Mouse (Mus musculus) kidney, postnatal 36 days (tissue): ENCODE data around the gene Ovol2.
A peak's percentile ranks its signal among the peaks of the same experiment; 100 is the strongest.

Experiments used
- DNase-seq, 2 experiments: peaks; one replicate each; pipeline ENCODE4 v3.0.0; 2021 to 2022; ENCODE audit warnings: mixed read lengths in 2 of 2

Gene Ovol2

DNA sequence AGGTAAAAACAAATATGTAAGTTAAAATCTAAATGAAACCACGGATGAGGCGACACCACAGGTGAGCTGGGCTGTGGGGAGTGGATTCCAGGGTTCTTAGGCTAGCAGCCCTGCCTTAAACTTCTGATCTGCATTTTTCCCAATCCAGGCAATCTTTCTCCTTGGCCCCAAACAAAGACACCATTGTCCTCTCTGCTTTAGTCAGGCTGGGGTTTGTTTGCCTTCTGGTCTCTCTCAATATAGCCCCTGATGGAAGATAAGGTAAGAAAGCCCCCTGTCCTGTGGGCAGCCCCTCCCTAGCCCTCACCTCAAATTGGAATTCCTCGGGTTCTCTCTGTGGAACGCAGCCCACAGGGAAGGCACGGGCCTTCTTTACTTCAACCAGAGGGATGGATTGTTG lies 21.7 kb downstream of the Ovol2 start:
- no peak for DNase-seq

DNA sequence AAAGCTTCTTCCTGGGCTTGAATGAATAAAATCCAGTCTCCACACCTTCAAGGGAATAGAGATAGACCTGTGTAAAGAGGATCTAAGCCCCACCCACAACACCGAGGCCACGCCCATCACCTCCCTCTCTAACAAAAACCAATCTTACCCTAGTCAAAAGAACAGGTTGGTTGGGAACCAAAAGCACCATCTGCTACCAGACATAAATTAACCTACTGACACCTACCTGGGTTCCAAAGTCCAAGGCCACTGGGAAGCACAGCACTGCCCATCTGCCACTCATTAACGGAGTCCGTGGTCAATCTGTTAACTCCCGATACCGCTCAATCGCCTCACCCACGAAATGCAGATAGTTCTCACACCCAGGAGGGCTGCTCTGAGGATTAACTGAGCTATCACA lies 23.4 kb downstream of the Ovol2 start:
- DNase-seq: peak; percentile 84 to 87

DNA sequence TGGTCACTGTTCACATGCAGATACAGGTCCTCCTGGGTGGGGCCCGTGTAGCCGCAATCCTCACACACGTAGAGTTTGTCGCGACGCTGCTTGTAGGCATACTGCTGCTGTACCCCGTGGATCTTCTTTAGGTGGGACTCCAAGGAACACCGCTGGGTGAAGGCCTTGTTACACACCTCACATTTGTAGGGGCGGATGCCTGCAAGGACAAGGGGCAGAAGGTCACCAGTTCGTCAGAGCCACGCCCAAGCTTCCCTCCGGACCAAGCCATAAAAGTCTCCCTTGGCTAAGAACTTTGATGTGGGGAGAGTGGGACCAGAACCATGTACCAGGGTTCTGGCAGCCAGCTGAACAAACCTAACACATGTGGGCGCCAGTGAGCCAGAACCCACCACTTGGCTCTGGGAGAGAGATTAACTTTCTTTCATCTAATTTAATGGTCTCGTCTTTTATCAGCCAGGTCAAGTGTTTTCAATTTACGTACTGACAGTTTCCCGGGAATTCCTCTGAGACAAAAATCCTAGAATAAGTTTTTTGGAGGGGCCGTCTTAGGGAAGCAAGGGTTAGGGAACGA lies 26.1 kb downstream of the Ovol2 start:
- DNase-seq: peak in 1 of 2 experiments; percentile 56

DNA sequence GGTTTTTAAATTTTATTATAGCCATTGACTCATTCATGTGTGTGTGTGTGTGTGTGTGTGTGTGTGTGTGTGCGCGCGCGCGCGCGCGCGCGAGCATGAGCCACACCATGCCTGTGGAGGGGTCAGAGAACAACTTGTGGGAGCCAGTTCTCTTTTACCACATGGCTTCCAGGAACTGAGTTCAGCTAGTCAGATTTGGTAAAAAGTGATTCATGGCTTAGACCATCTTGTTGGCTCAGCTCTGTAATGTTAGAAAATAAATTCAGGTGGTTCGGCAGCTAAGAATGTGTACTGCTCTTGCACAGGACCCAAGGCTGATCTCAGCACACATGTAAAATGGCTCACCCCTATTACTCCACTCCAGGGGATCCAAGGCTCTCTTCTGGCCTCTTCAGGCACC lies 30.8 kb downstream of the Ovol2 start:
- no peak for DNase-seq

DNA sequence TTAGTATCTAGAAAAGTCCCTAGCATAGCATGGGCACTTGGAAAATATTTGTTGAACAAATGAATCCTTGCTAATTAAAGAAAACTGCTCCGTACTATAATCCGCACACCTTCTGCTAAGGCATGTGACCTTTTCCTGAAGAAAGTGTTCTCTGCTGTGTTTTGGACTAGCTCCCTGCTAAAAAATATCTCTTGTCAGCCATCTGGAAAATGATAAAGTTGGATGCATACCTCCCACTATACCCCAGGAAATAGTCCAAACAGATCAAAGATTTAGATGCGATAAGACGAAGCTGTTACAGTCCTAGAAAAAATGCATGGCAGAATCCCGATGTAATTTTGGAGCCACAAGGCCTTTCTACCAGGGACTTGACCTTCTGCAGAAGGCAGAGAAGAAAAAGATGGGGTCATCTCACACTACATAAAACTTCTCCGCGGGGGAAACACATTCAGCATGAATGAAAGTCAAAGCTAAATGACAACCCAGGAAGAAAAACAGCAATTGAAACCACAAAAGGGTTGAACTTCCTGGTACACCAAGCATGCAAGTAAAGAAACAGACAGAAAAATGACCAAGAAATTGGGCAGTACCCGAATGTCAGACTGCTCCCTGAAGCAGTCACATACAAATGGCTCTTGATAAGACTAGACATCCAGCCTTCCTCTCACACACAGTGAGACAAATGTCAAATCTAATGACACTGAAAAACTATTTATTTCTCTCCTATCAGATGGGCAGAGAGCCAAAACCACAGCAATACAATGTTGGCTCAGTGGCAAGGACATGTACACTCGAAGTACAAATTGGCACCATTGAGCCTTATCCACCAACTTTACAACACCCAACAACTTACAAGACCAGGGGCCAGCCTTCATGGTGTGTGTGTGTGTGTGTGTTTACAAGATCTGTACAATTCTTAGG lies 31.9 kb downstream of the Ovol2 start:
- DNase-seq: peak in 1 of 2 experiments; percentile 11

DNA sequence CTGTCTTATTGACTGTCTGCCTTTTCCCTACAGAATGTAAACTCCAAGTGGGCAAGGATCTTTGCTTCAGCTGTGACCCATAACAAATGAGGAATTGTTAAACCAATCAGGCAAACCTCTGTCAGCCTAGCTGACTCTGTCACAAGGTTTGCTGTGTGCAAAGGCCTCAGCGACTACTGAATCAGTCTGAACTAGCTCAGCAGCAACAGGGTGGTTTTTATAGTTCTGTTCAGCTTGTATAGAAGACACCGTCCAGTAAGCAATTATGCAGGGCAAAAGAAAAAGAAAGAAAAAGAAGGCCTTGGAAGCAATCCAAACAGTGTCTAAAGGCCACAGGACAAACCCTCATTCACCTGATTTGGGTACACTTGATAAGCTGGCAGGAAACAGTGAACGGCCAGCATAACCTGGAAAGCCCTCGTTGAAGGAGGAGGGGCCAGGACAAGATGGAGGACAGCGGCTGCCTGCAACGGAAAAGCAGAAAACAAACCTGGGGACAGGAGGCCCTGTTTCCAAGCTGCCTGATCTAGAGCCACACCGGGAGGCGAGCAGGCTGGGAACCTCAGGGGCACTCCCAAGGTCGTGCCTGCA lies 36.7 kb downstream of the Ovol2 start:
- DNase-seq: peak in 1 of 2 experiments; percentile 19

DNA sequence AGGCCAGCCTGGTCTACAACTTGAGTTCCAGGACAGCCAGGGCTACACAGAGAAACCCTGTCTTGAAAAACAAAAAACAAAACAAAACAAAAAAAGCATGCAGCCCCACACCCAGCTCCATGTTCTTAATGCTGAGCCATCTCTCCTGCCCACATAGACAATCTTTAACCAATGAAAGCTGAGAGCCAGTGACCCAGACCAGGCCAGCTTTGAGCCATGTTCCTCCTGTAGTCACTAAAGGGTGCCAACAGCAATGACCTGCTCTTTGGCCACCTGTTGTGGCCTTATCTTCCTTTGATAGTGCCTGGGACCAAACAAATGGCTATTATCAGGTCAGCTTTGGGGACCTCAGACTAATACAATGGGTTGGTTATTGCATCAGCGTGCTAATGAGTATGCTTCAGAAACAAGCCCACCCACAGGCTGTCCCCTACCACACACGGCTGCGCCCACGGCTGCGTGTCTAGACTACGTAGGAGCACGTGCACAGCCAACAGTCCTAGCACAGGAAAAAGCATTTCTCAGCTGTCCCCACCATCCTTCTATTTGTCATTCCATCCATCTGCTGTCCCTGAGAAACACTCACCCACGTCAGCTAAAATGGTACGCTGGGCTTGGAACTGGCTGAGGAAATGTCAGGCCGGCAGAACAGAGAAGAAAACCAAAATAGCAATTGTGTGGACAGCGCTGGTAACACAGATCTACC lies 40.2 kb downstream of the Ovol2 start:
- peak; percentile 30 to 36 for DNase-seq

DNA sequence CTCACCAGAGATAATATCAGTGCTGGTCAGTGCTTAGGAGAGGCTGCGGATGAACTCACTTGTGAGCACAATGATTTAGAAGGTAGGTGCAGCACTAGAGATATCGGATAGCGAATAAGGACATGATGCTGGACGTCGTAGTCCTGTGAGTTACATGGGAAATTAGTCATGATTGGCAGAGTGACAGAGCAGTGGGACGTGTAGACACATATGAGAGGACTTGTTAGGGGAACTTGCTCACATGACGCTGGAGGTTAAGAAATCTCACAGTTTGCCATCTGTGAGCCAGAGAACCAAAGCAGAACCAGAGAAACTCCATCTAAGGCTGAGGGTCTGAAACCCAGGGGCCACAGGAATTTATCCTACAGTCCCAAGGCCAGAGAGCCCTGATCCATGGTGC lies 41.6 kb downstream of the Ovol2 start:
- DNase-seq: no peak

DNA sequence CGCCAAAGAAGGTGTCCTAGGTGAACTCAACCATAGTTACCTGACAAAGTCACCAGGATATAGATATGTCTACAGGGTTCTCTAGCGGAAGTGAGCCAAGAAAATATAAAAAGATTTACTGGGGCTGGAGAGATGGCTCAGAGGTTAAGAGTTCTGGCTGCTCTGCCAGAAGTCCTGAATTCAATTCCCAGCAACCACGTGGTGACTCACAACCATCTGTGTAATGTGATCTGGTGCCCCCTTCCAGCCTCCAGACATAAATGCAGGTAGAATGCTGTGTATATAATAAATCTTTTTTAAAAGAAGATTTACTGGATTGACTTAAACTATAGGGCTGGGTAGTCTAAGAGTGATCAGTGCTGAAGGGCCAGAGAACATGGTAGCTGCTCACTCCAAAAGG lies 50.5 kb downstream of the Ovol2 start:
- no peak for DNase-seq

DNA sequence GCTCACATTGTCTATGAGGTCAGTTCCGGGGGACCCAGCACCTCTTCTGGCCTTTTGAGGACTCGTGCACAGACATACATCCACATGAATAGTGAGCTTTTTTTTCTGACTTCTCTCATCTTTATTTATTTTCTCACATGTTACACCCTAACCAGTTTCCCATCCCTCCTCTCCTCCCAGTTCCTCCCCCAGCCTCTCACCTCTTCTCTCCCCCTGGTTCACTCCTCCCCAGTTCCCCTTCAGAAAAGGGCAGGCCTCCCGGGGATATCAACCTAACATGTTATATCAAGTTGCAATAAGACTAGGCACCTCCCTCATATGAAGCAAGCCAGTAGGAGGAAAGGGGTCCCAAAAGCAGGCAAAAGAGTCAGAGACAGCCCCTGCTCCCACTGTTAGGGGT lies 51.4 kb downstream of the Ovol2 start:
- DNase-seq: no peak

DNA sequence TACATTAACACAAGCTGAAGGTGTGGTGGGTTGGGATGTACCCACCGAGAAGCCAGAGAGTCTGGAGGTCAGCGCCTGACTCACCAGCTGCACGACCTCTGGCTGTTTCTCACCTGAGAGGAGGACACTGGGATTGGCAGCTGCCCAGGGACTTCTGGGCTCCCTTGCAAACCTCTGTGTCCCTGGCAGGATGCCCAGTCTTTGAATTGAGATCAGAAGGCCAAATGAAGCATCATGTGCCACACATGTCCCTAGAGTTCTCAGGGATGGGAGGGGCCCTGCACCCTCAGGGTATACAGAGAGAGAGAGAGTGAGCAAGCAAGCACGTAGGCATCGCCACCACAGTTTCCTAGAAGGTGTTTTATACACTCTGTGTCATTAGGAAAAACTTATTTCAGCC lies 52.2 kb downstream of the Ovol2 start:
- peak; percentile 94 to 95 for DNase-seq

DNA sequence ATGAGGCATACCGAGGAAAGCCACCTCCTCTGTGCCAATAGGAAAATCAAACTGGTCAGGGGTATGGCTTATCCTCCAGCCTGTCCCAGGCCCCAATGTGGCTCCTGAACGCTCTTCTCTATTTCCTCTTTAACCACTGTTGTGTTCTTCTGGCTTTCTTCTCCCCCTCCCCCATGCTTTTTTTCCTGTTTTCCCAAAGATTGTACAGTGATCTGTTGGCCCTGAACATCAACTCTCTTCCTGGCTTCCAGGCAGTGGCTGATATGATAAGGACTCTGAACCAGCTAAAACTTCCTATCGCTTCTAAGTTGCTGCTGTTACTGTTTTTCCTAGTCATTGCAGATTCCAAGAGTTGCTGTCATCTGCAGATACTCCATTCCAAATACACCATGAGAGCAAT lies 55.1 kb downstream of the Ovol2 start:
- DNase-seq: no peak

DNA sequence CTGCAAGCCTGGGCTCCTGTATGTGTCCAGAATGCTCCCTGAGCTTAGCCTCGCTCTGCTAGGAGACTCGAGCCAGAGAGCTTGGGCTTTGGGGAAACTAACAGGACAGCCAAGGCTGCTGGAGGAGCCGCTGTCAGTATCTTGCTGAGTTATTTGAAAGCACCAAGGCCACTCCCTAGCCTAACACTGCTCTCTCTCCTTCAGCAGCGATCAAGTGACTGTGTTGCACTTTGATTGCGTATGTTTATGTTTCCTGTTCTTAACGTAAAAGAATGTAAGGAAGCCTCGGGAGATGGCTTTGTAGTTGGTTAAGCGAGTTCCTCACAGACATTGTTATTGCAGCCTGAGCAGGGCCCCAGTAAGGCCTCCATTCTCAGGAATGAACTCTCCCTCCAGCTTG lies 57.2 kb downstream of the Ovol2 start:
- DNase-seq: no peak

DNA sequence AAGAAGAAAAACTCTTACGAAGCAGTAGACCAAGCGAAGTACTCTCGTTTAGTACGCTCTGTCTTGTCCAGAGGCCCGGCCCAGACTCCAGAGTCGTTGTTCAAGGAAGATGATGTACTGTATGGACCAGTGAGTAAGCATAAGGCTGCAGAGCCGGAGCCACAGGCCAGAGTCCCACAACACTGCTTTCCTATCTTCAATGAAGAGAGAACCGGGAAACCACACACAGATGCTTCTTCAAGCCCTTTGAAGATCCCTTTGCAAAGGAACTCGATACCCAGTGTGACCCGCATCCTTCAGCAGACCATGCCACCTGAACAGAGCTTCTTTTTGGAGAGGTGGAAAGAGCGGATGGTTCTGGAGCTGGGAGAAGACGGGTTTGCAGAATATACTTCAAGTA lies 59.9 kb downstream of the Ovol2 start:
- no peak for DNase-seq

DNA sequence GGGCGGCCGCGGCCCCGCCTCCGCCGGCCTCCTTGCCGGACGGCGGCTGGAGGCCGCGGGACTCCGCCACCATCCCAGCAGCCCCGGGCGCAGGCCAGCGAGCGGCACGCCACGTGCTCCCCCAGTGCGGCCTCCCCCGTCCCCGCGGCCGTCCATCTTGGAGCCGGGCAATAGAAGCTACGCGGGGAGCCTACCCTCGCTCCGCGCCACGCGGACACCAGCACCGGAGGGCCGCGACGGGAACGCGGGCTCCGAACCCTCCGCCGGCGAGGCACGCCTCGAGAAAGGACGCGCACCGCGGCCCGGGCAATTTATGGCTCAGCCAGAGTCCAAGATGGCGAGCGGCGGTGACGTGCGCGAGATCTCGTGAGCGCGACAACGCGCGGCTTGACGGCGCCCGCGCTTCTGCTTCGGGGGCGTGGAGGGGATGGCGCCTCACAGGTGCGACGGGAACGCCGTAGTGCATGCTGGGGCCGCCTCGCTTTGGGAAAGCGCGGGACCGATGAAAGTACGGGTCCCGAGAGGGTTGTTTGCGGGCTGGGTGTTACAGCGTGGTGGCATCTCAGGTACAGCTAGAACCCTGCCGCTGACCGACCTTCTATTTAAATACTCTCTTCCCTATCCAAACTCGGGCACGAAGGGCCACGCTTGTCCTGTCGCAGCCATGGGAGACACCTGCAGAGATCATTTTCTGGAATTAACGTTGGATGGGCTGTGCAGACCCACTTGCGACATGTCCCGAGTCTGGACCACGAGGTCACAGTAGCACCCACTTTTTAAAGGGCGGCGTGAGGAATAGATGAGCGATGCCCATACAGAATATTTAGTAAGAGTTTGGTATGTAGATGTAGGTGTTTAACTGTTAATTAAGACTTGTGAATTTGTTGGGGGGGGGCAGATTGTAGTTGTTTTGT lies 61.2 kb downstream of the Ovol2 start, which contains the start of the genes Mgme1 and Snx5:
Gene Mgme1, plus strand, starts transcription at position 157 of the 914 bp plus-strand sequence.
Gene Snx5, minus strand, starts transcription at position 400 of the 914 bp plus-strand sequence.
- peak; percentile 93 to 95 for DNase-seq

DNA sequence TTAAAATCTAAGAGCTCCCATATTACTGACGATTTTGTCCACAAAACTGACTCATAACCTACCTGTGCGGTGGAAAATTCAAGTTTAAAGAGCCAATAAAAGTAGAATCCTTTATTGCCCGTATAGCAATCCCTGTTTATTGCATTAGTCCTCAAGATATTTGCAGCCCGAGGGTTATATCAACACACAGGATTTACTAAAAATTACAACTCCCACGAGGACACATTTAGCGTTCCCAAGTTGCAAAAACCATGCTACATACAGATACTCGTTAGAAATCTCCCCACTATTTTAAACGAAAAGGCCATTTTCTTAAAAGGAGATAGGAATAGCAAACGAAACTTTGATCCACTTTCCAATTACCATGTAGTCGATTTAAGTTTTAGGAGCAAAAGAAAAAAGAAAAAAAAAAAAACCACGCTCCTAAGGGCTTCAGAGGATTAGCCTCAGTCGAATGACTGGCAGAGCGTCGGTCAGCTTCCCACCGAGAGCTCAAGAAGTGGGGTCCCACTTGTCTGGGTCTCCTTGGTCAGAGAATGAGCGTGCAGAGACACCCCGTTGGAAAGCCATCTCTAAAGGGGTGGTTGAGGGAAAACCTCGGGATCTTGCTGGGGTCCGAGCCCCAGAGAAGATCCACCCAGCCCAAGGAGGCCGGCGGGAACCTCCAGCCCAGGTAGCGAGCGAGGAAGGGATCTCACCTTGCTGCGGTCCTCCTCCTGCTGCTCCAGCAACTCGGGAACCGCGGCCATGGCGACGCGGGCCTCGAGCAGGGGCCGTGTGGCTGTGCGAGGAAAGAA lies 62.1 kb downstream of the Ovol2 start:
- no peak for DNase-seq

DNA sequence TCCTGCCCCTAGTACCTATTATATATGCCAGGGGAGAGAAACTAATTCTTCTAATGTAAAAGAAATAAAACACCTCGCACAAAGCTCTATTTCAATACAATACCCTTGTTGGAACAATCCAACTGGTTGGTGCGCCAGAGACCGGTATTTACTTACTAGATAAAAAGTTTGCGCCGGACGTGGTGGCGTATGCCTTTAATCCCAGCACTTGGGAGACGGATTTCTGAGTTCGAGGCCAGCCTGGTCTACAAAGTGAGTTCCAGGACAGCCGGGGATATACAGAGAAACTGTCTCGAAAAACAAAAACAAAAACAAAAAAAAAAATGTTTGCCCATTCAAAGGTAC lies 62.7 kb downstream of the Ovol2 start:
- DNase-seq: peak in 1 of 2 experiments; percentile 27

DNA sequence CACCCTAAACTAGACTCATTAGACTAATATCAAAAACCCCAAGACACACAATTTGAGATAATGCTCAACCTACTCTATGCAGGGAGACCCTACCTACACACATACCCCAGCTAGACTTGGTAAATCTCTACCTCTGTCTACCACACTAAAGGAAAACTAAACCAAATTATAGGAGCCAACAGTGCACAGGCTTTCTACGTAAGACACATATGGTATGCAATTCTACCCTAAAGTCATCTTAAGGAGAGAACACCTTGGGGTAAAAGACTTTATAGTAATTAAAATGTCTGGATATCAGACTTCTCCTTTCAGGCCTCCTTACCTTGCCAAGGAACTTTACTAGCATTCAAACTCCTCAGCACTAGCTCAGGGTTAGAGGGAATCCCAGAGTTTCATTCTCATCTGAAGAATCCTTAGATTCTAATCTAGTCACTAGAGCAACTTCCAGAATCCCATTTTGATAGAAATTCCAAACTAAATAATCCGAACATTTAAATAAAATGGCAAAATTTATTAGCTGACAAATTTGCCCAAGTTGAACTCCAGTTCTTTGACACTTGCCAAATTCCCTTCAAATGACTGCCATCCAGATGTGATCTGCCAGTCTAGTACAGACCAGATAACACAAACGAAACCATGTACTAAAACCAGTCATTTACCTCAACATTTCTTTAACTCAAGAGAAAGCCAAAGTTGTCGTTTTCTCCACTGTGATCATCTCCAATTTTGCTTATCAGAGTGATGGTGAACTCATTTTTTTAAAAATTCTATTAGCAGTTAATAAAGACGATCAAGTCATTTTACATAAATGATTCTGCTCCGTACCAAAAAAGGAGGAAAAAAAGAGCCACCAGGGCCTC lies 63.3 kb downstream of the Ovol2 start:
- DNase-seq: no peak

DNA sequence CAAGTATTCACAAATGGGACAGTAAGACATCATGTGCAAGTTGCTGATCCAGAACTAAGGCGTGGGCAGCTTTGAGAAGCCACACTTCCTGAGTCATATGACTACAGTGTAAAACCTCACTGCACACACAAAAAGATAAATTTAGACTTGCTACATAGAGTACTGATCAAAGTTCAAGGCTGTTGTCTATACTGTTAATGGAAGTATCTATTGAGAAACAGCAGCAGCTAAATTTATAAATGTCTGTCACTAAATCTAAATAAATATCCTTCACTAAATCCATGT lies 64.3 kb downstream of the Ovol2 start:
- DNase-seq: peak; percentile 49 to 65

DNA sequence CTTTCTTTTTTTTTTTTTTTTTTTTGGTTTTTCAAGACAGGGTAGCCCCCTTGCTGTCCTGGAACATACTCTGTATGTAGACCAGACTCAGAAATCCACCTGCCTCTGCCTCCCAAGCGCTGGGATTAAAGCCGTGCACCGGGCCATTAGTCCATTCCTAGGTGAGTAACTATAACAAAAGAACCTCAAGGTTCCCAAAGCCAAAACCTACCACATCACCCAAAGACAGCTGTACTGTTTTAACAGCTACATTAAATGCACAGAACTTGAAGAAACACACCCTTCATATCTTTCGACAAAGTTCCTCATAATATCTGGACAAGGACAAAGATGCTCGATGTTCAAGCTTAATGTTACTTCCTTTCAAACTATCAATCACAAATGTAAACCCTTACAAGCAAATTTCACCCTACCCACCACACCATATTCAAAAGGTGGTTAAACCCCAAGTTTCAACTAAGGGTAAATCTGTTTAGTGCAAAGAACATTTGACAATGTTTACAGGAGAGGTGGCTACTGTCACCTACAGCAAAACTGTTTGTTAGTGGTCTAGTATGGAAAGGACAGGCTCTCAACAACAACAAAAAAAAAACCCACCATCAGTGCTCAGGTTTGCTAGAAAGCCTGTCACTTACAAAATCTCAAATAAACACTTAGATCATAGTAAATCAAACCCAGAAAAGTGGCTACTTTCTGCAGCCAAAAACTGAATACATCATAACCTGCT lies 64.8 kb downstream of the Ovol2 start:
- no peak for DNase-seq
